Mouse (Mus musculus) layer of hippocampus, adult 8-10 months (tissue): ENCODE results near the gene Ang. TPM values are rescaled to one million over a fixed set of nuclear protein-coding genes. Genes with fewer than 3 reads are reported as not detected.
A peak's percentile ranks its signal among the peaks of the same experiment; 100 is the strongest.

ENCODE experiments used
- DNase-seq, 2 experiments: peaks; one replicate each; pipeline ENCODE4 v3.0.0; 2022; ENCODE audit warnings: low spot score in 2 of 2
- total RNA-seq, 4 experiments: library from RNA; stranded (reverse); gene quantifications; 2 replicates each; pipeline ENCODE4 v1.2.4; 2022

Gene Ang
- total RNA-seq, 4 experiments from 2014 or later = 3.9 to 15.2 (median 8.4) TPM

- DNase-seq = no peak
These were observed 36.8 kb downstream of the Ang start for GRCm38 (mm10) chr14:51127648-51128258.

GRCm38 (mm10) chr14:51128775-51129623, 38.0 kb downstream of the Ang start:
- DNase-seq = no peak

GRCm38 (mm10) chr14:51129624-51129975, 38.6 kb downstream of the Ang start:
- DNase-seq = no peak

GRCm38 (mm10) chr14:51130315-51130940, 39.5 kb downstream of the Ang start:
- DNase-seq = no peak

GRCm38 (mm10) chr14:51131086-51131815, 40.3 kb downstream of the Ang start:
- DNase-seq = no peak

GRCm38 (mm10) chr14:51132372-51132771, 41.4 kb downstream of the Ang start:
- no peak for DNase-seq

- DNase-seq = no peak
These were observed 49.4 kb downstream of the Ang start for GRCm38 (mm10) chr14:51140342-51140741.

- no peak for DNase-seq
These were observed 51.2 kb downstream of the Ang start for GRCm38 (mm10) chr14:51142119-51142518.

- no peak for DNase-seq
These were observed 51.6 kb downstream of the Ang start for GRCm38 (mm10) chr14:51142568-51142967.

GRCm38 (mm10) chr14:51143287-51143686, 52.3 kb downstream of the Ang start:
- peak; percentile 51 to 60 for DNase-seq

- DNase-seq = no peak
These were observed 53.0 kb downstream of the Ang start for GRCm38 (mm10) chr14:51143937-51144336.

GRCm38 (mm10) chr14:51144451-51144850, 53.5 kb downstream of the Ang start:
- no peak for DNase-seq

- DNase-seq = peak in 1 of 2 experiments; percentile 17
These were observed 54.6 kb downstream of the Ang start for GRCm38 (mm10) chr14:51145521-51145920.

GRCm38 (mm10) chr14:51146685-51147084, 55.7 kb downstream of the Ang start, which contains the start of gene Rnase1:
Gene Rnase1 (minus strand): TSS chr14:51146785.
- DNase-seq = no peak

- DNase-seq = no peak
These were observed 57.1 kb downstream of the Ang start for GRCm38 (mm10) chr14:51148006-51148405.

- no peak for DNase-seq
These were observed 58.2 kb downstream of the Ang start for GRCm38 (mm10) chr14:51149164-51149563.

- DNase-seq = no peak
These were observed 59.4 kb downstream of the Ang start for GRCm38 (mm10) chr14:51150206-51150831.
